Mouse (Mus musculus): ENCODE results near the gene Egfl7.

Gene Egfl7

GRCm38 (mm10) chr2:26617331-26617730 is 37.5 kb downstream of the Egfl7 start:
- DNase-seq, result no peak

GRCm38 (mm10) chr2:26617928-26618327 is 38.1 kb downstream of the Egfl7 start:
- DNase-seq, result no peak

- DNase-seq, result no peak
Observed at GRCm38 (mm10) chr2:26621246-26621645, 41.4 kb downstream of the Egfl7 start.

- DNase-seq, result no peak
Observed at GRCm38 (mm10) chr2:26622984-26623383, 43.2 kb downstream of the Egfl7 start.

GRCm38 (mm10) chr2:26625419-26625818 is 45.6 kb downstream of the Egfl7 start:
- no peak for DNase-seq

GRCm38 (mm10) chr2:26626081-26626480 is 46.3 kb downstream of the Egfl7 start:
- DNase-seq, result no peak

GRCm38 (mm10) chr2:26627921-26628739 is 48.3 kb downstream of the Egfl7 start, which contains the start of gene Fam69b:
Gene Fam69b, plus strand, starts transcription at chr2:26628457.
- peak; percentile 91 for DNase-seq

- DNase-seq, result no peak
Observed at GRCm38 (mm10) chr2:26628792-26629437, 49.1 kb downstream of the Egfl7 start.

GRCm38 (mm10) chr2:26632541-26633395 is 53.0 kb downstream of the Egfl7 start:
- no peak for DNase-seq

GRCm38 (mm10) chr2:26633953-26634530 is 54.2 kb downstream of the Egfl7 start:
- no peak for DNase-seq

GRCm38 (mm10) chr2:26634629-26635488 is 55.0 kb downstream of the Egfl7 start:
- no peak for DNase-seq

GRCm38 (mm10) chr2:26635489-26636324 is 55.9 kb downstream of the Egfl7 start:
- DNase-seq, result no peak

- no peak for DNase-seq
Observed at GRCm38 (mm10) chr2:26636325-26636635, 56.5 kb downstream of the Egfl7 start.

GRCm38 (mm10) chr2:26637316-26637932 is 57.6 kb downstream of the Egfl7 start:
- DNase-seq, result no peak

GRCm38 (mm10) chr2:26638039-26638438 is 58.2 kb downstream of the Egfl7 start:
- DNase-seq, result no peak

- no peak for DNase-seq
Observed at GRCm38 (mm10) chr2:26638572-26638971, 58.8 kb downstream of the Egfl7 start.

GRCm38 (mm10) chr2:26639083-26639482 is 59.3 kb downstream of the Egfl7 start:
- DNase-seq, result no peak

GRCm38 (mm10) chr2:26639838-26640830 is 60.3 kb downstream of the Egfl7 start:
- DNase-seq, result peak; percentile 100

- no peak for DNase-seq
Observed at GRCm38 (mm10) chr2:26641006-26641647, 61.3 kb downstream of the Egfl7 start.
